Mouse (Mus musculus): ENCODE measurements at regions not wholly inside any gene's neighbourhood (a gene's known extent, or its start where the extent isn't known, plus 50 kb on each side); places are given as distances from the start of the nearest gene placed in this dataset.

DNA sequence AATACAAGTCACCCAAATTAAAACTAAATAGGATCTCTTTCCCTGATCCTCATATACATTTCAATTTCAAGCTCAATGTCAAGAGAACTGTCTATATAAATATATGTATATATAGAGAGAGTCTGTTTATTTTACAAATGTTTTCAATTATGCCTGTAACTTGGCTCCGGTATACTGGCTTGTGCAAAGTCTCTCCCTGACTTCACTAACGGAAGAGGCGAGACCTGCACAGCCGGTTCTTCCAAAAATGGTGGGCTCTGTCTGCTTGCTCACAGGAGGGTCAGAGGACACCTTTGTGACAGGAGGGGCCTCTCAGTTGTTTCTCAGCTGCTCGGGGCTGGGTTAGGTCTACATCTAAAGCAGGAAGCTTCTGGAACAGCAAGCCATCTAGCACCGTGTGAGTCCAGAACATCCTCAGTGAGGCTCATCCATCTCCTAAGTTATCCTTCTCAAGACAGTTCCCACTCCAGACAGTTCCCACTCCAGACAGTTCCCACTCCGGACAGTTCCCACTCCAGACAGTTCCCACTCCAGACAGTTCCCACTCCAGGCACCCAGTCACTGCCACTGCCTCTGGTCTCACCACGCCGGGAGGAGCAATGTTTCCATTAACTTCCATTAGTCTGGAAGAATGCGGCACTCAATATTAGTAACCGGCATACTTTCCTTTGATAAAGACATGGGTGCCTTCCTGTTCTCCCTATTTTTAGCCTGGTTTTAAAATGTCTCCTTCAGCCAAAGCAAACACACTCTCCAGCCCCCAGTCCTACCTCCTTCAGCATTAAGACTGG is 148.4 kb upstream of the Nfe2l3 start:
- TF ChIP-seq CTCF (IDR thresholded peaks at IDR 0.05; ENCODE audit: low read depth) (no peak), EP300 (IDR thresholded peaks at IDR 0.05; ENCODE audit: low read depth) (no peak)

Data from liver, embryonic 14.5 days (tissue).